Mouse (Mus musculus): Measurements from ENCODE around the gene Phox2a.
A peak's percentile ranks its signal among the peaks of the same experiment; 100 is the strongest.

GRCm38 (mm10) chr7:101836271-101837153 lies 18.4 kb downstream of the Phox2a start:
- TF ChIP-seq POLR2A (IDR thresholded peaks at IDR 0.05; ENCODE audit: low read depth, low read length): peak; percentile 6; the same call in 1 of the 2 replicates
- no peak for TF ChIP-seq CTCF (IDR thresholded peaks at IDR 0.05; ENCODE audit: extremely low read depth, insufficient read depth, insufficient read length, insufficient replicate concordance)

Data from spleen, adult 2 months (tissue).